Mouse (Mus musculus): ENCODE measurements around the gene Hist1h3g. TPM values are rescaled to one million over a fixed set of nuclear protein-coding genes. Genes with fewer than 3 reads are reported as not detected.

The Hist1h3g gene
- polyA plus RNA-seq, 1 experiment from 2014 or later: 8.2 TPM

GRCm38 (mm10) chr13:23499943-23500342 lies 35.3 kb upstream of the Hist1h3g start:
- WGBS: 11% methylated on average over 7 of the region's 7 CpGs
- H3K4me1 ChIP-seq (ENCODE audit: control insufficient read depth, insufficient read depth, low read length): peaks cover 17% of the 10 kb centered on the region; the same call in 1 of the 2 replicates
- no peak for ATAC-seq (ENCODE audit: low FRiP score, low TSS enrichment)
- H3K27ac ChIP-seq (ENCODE audit: low read depth, low read length): no peak overlapping the region
- no peaks in the 10 kb centered on the region for H3K36me3 ChIP-seq (ENCODE audit: control insufficient read depth, insufficient read depth, low read length)
- H3K9ac ChIP-seq (ENCODE audit: low read depth, low read length): no peak overlapping the region
- no peaks in the 10 kb centered on the region for H3K9me3 ChIP-seq (ENCODE audit: control insufficient read depth, low read length)
- no peaks in the 10 kb centered on the region for H3K27me3 ChIP-seq (ENCODE audit: control insufficient read depth, insufficient read depth, low read length)
- H3K4me3 ChIP-seq (ENCODE audit: low read length): no peak overlapping the region; the same call in 1 of the 2 replicates
- no peak overlapping the region; the same call in 1 of the 2 replicates for H3K4me2 ChIP-seq (replicated peaks; ENCODE audit: low read depth, low read length)

GRCm38 (mm10) chr13:23500424-23501200 lies 34.6 kb upstream of the Hist1h3g start:
- Histone ChIP-seq H3K4me2 (replicated peaks; ENCODE audit: low read depth, low read length) (peak overlapping the region; percentile 34), H3K27me3 (ENCODE audit: control insufficient read depth, insufficient read depth, low read length) (no peaks in the 10 kb centered on the region), H3K36me3 (ENCODE audit: control insufficient read depth, insufficient read depth, low read length) (no peaks in the 10 kb centered on the region), H3K4me1 (ENCODE audit: control insufficient read depth, insufficient read depth, low read length) (peaks cover 23% of the 10 kb centered on the region), H3K9ac (ENCODE audit: low read depth, low read length) (no peak overlapping the region), H3K27ac (ENCODE audit: low read depth, low read length) (no peak overlapping the region), H3K9me3 (ENCODE audit: control insufficient read depth, low read length) (no peaks in the 10 kb centered on the region), H3K4me3 (ENCODE audit: low read length) (peak overlapping the region; percentile 28)
- 2% methylated on average over 17 of the region's 17 CpGs for WGBS
- ATAC-seq (ENCODE audit: low FRiP score, low TSS enrichment): peak; percentile 79

- no peak for ATAC-seq (ENCODE audit: low FRiP score, low TSS enrichment)
- H3K27me3 ChIP-seq (ENCODE audit: control insufficient read depth, insufficient read depth, low read length): no peaks in the 10 kb centered on the region
- peaks cover 29% of the 10 kb centered on the region for H3K4me1 ChIP-seq (ENCODE audit: control insufficient read depth, insufficient read depth, low read length)
- H3K9ac ChIP-seq (ENCODE audit: low read depth, low read length): peak overlapping the region; percentile 31; the same call in 1 of the 2 replicates
- H3K4me3 ChIP-seq (ENCODE audit: low read length): peak overlapping the region; percentile 28; the same call in 1 of the 2 replicates
- peak overlapping the region; percentile 34 for H3K4me2 ChIP-seq (replicated peaks; ENCODE audit: low read depth, low read length)
- H3K36me3 ChIP-seq (ENCODE audit: control insufficient read depth, insufficient read depth, low read length): no peaks in the 10 kb centered on the region
- no peaks in the 10 kb centered on the region for H3K9me3 ChIP-seq (ENCODE audit: control insufficient read depth, low read length)
- H3K27ac ChIP-seq (ENCODE audit: low read depth, low read length): no peak overlapping the region
- WGBS: 18% methylated on average over 5 of the region's 5 CpGs
These were observed 33.7 kb upstream of the Hist1h3g start for GRCm38 (mm10) chr13:23501511-23501910.

- H3K9ac ChIP-seq (ENCODE audit: low read depth, low read length): no peak overlapping the region
- H3K4me1 ChIP-seq (ENCODE audit: control insufficient read depth, insufficient read depth, low read length): peaks cover 25% of the 10 kb centered on the region
- 31% methylated on average over 9 of the region's 9 CpGs for WGBS
- H3K27me3 ChIP-seq (ENCODE audit: control insufficient read depth, insufficient read depth, low read length): no peaks in the 10 kb centered on the region
- H3K36me3 ChIP-seq (ENCODE audit: control insufficient read depth, insufficient read depth, low read length): no peaks in the 10 kb centered on the region
- H3K4me3 ChIP-seq (ENCODE audit: low read length): peak overlapping the region; percentile 28; the same call in 1 of the 2 replicates
- peak overlapping the region; percentile 34 for H3K4me2 ChIP-seq (replicated peaks; ENCODE audit: low read depth, low read length)
- H3K9me3 ChIP-seq (ENCODE audit: control insufficient read depth, low read length): no peaks in the 10 kb centered on the region
- no peak overlapping the region for H3K27ac ChIP-seq (ENCODE audit: low read depth, low read length)
- no peak for ATAC-seq (ENCODE audit: low FRiP score, low TSS enrichment)
These were observed 33.1 kb upstream of the Hist1h3g start for GRCm38 (mm10) chr13:23502031-23502567.

- H3K9ac ChIP-seq (ENCODE audit: low read depth, low read length): no peak overlapping the region
- no peak overlapping the region for H3K4me2 ChIP-seq (replicated peaks; ENCODE audit: low read depth, low read length)
- H3K4me3 ChIP-seq (ENCODE audit: low read length): no peak overlapping the region
- WGBS: 42% methylated on average over 4 of the region's 4 CpGs
- H3K36me3 ChIP-seq (ENCODE audit: control insufficient read depth, insufficient read depth, low read length): no peaks in the 10 kb centered on the region
- H3K27me3 ChIP-seq (ENCODE audit: control insufficient read depth, insufficient read depth, low read length): no peaks in the 10 kb centered on the region
- no peaks in the 10 kb centered on the region for H3K9me3 ChIP-seq (ENCODE audit: control insufficient read depth, low read length)
- ATAC-seq (ENCODE audit: low FRiP score, low TSS enrichment): no peak
- H3K4me1 ChIP-seq (ENCODE audit: control insufficient read depth, insufficient read depth, low read length): peaks cover 22% of the 10 kb centered on the region
- no peak overlapping the region for H3K27ac ChIP-seq (ENCODE audit: low read depth, low read length)
These were observed 32.3 kb upstream of the Hist1h3g start for GRCm38 (mm10) chr13:23502916-23503315.

GRCm38 (mm10) chr13:23503797-23504196 lies 31.4 kb upstream of the Hist1h3g start:
- Histone ChIP-seq H3K9ac (ENCODE audit: low read depth, low read length) (no peak overlapping the region), H3K27me3 (ENCODE audit: control insufficient read depth, insufficient read depth, low read length) (no peaks in the 10 kb centered on the region), H3K36me3 (ENCODE audit: control insufficient read depth, insufficient read depth, low read length) (no peaks in the 10 kb centered on the region), H3K4me3 (ENCODE audit: low read length) (no peak overlapping the region), H3K9me3 (ENCODE audit: control insufficient read depth, low read length) (no peaks in the 10 kb centered on the region), H3K27ac (ENCODE audit: low read depth, low read length) (no peak overlapping the region), H3K4me1 (ENCODE audit: control insufficient read depth, insufficient read depth, low read length) (peaks cover 19% of the 10 kb centered on the region), H3K4me2 (replicated peaks; ENCODE audit: low read depth, low read length) (peak overlapping the region; percentile 24; the same call in 1 of the 2 replicates)
- WGBS: 1% methylated on average over 9 of the region's 9 CpGs
- no peak for ATAC-seq (ENCODE audit: low FRiP score, low TSS enrichment)

GRCm38 (mm10) chr13:23505662-23506345 lies 29.4 kb upstream of the Hist1h3g start:
- peaks cover 23% of the 10 kb centered on the region for H3K4me1 ChIP-seq (ENCODE audit: control insufficient read depth, insufficient read depth, low read length)
- no peaks in the 10 kb centered on the region for H3K27me3 ChIP-seq (ENCODE audit: control insufficient read depth, insufficient read depth, low read length)
- H3K4me3 ChIP-seq (ENCODE audit: low read length): peak overlapping the region; percentile 31
- ATAC-seq (ENCODE audit: low FRiP score, low TSS enrichment): 0 out of 2 replicates have a peak, but pooled peaks have one; percentile 28
- H3K27ac ChIP-seq (ENCODE audit: low read depth, low read length): 0 out of 2 replicates have a peak overlapping the region, but pooled peaks have one; percentile 8
- peak overlapping the region; percentile 52 for H3K4me2 ChIP-seq (replicated peaks; ENCODE audit: low read depth, low read length)
- H3K9ac ChIP-seq (ENCODE audit: low read depth, low read length): peak overlapping the region; percentile 38; the same call in 1 of the 2 replicates
- H3K9me3 ChIP-seq (ENCODE audit: control insufficient read depth, low read length): no peaks in the 10 kb centered on the region
- WGBS: 7% methylated on average over 14 of the region's 14 CpGs
- no peaks in the 10 kb centered on the region for H3K36me3 ChIP-seq (ENCODE audit: control insufficient read depth, insufficient read depth, low read length)

GRCm38 (mm10) chr13:23506351-23506750 lies 28.9 kb upstream of the Hist1h3g start:
- no peaks in the 10 kb centered on the region for H3K27me3 ChIP-seq (ENCODE audit: control insufficient read depth, insufficient read depth, low read length)
- peak overlapping the region; percentile 52 for H3K4me2 ChIP-seq (replicated peaks; ENCODE audit: low read depth, low read length)
- ATAC-seq (ENCODE audit: low FRiP score, low TSS enrichment): no peak
- no peak overlapping the region for H3K27ac ChIP-seq (ENCODE audit: low read depth, low read length)
- H3K9ac ChIP-seq (ENCODE audit: low read depth, low read length): no peak overlapping the region
- H3K36me3 ChIP-seq (ENCODE audit: control insufficient read depth, insufficient read depth, low read length): no peaks in the 10 kb centered on the region
- H3K9me3 ChIP-seq (ENCODE audit: control insufficient read depth, low read length): no peaks in the 10 kb centered on the region
- peaks cover 23% of the 10 kb centered on the region for H3K4me1 ChIP-seq (ENCODE audit: control insufficient read depth, insufficient read depth, low read length)
- 6% methylated on average over 13 of the region's 13 CpGs for WGBS
- H3K4me3 ChIP-seq (ENCODE audit: low read length): peak overlapping the region; percentile 31
